Comparison of ENCODE assay signal across 8 mouse cellular contexts in the genomic region with DNA sequence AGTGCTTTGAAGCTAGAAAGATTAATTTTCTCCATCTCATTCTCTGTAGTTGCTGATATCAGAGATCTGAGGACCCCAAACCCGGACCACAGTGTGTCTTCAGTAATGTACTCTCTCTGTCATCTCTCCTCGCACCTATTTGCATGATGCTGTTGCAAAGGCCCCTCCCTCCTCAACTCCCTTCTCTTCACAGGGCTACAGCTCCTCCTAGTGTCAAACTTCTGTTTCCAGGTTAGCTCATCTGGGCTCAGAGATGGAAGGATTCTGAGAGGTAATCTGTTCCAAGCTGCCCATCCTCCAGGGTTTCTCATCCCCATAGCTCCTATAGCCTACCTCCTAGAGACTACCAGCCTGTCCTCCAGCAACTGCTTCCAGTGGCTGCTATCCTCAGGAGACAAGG. TPM values are rescaled to one million over a fixed set of nuclear protein-coding genes. Genes with fewer than 3 reads are reported as not detected.
DNase-seq lines count a peak whose midpoint lies in the region; ATAC-seq and TF ChIP-seq lines count a peak whose summit lies in the region.

No protein-coding gene starts in this region.

- peak; percentile 6 for DNase-seq in forebrain, postnatal 0 days
- peak; percentile 26 for DNase-seq in urinary bladder, postnatal 25 days (ENCODE audit: low spot score)
- no peak for DNase-seq in urinary bladder, postnatal 10 days (ENCODE audit: low spot score)
- DNase-seq in embryo, embryonic 11.5 days (ENCODE audit: low read depth, low spot score), result peak; percentile 32
- peak; percentile 14 to 42 for DNase-seq in left cerebral cortex, postnatal 10 days (ENCODE audit: extremely low spot score in 1 of 2, low spot score in 2 of 2)
- DNase-seq in thymus, postnatal 36 days, result peak; percentile 6 to 9
- no peak for DNase-seq in liver, embryonic 11.5 days (ENCODE audit: low spot score)

- intact Hi-C loops in left cerebral cortex, postnatal 10 days (cut with DNase I), result no loop called here

- no peaks in the 10 kb centered on the region for H3K4me1 ChIP-seq in forebrain, postnatal 0 days (ENCODE audit: insufficient read depth)
- no peaks in the 10 kb centered on the region for H3K4me1 ChIP-seq in forebrain, embryonic 16.5 days (replicated peaks; ENCODE audit: control insufficient read depth, insufficient read depth, low read length)
- H3K4me1 ChIP-seq in liver, embryonic 11.5 days (replicated peaks; ENCODE audit: control insufficient read depth, insufficient read depth, low read length), result no peaks in the 10 kb centered on the region

- peak; percentile 35 for TF ChIP-seq CTCF in forebrain, postnatal 0 days (IDR thresholded peaks at IDR 0.05; ENCODE audit: low read depth)

- no peaks in the 10 kb centered on the region for H3K9me3 ChIP-seq in forebrain, postnatal 0 days (ENCODE audit: low read length)
- H3K9me3 ChIP-seq in forebrain, embryonic 16.5 days (ENCODE audit: control insufficient read depth, low read length), result no peaks in the 10 kb centered on the region
- no peaks in the 10 kb centered on the region for H3K9me3 ChIP-seq in liver, embryonic 11.5 days (ENCODE audit: control insufficient read depth, low read length)

- H3K27ac ChIP-seq in forebrain, postnatal 0 days (ENCODE audit: low read depth, low read length), result no peak overlapping the region
- H3K27ac ChIP-seq in forebrain, embryonic 16.5 days (ENCODE audit: low read length), result no peak overlapping the region
- H3K27ac ChIP-seq in liver, embryonic 11.5 days (ENCODE audit: low read depth, low read length), result no peak overlapping the region

- ATAC-seq in forebrain, postnatal 0 days, result no peak
- ATAC-seq in forebrain, embryonic 16.5 days, result no peak
- ATAC-seq in liver, embryonic 11.5 days (replicated peaks; ENCODE audit: low FRiP score), result no peak

- no peaks in the 10 kb centered on the region for H3K27me3 ChIP-seq in forebrain, postnatal 0 days (ENCODE audit: insufficient read depth, low read length)
- no peaks in the 10 kb centered on the region for H3K27me3 ChIP-seq in forebrain, embryonic 16.5 days (replicated peaks; ENCODE audit: control insufficient read depth, insufficient read depth, low read length)
- no peaks in the 10 kb centered on the region for H3K27me3 ChIP-seq in liver, embryonic 11.5 days (replicated peaks; ENCODE audit: control insufficient read depth, insufficient read depth, low read length)

- H3K36me3 ChIP-seq in forebrain, postnatal 0 days (ENCODE audit: insufficient read depth), result no peaks in the 10 kb centered on the region
- no peaks in the 10 kb centered on the region for H3K36me3 ChIP-seq in forebrain, embryonic 16.5 days (ENCODE audit: control insufficient read depth, insufficient read depth)
- H3K36me3 ChIP-seq in liver, embryonic 11.5 days (ENCODE audit: control insufficient read depth, insufficient read depth, low read length), result no peaks in the 10 kb centered on the region

- H3K4me2 ChIP-seq in forebrain, postnatal 0 days (ENCODE audit: low read depth), result no peak overlapping the region
- no peak overlapping the region for H3K4me2 ChIP-seq in forebrain, embryonic 16.5 days (ENCODE audit: low read length)
- H3K4me2 ChIP-seq in liver, embryonic 11.5 days, result no peak overlapping the region

- 35% methylated on average over 2 of the region's 2 CpGs for WGBS in forebrain, postnatal 0 days
- WGBS in forebrain, embryonic 16.5 days, result 34% methylated on average over 2 of the region's 2 CpGs
- 25% methylated on average over 2 of the region's 2 CpGs for whole genome bisulfite sequencing in liver, embryonic 11.5 days

- no peak overlapping the region for H3K4me3 ChIP-seq in forebrain, postnatal 0 days (ENCODE audit: low read depth, low read length)
- H3K4me3 ChIP-seq in forebrain, embryonic 16.5 days (replicated peaks; ENCODE audit: low read length), result no peak overlapping the region
- no peak overlapping the region for H3K4me3 ChIP-seq in liver, embryonic 11.5 days (ENCODE audit: low read depth, low read length)

- H3K9ac ChIP-seq in forebrain, postnatal 0 days, result no peak overlapping the region
- H3K9ac ChIP-seq in forebrain, embryonic 16.5 days (replicated peaks; ENCODE audit: low read depth, low read length), result no peak overlapping the region
- H3K9ac ChIP-seq in liver, embryonic 11.5 days (ENCODE audit: low read depth, low read length), result no peak overlapping the region

RNA-seq across cellular contexts. Expression of a gene that starts 42.3 kb away (rescaled TPM):
- 0.48 and 0.62 TPM in 2 replicates for total RNA-seq in forebrain, postnatal 0 days (2014; rRNA removed)
- polyA plus RNA-seq in forebrain, postnatal 0 days (2015; fragmentation: Nextera tagmentation; extraction: Ambion mirVana), result 1.2 and 2.3 TPM in 2 replicates
- polyA plus RNA-seq in forebrain, embryonic 16.5 days (2015; fragmentation: Nextera tagmentation; extraction: Ambion mirVana), result 0.67 and 1.2 TPM in 2 replicates
- 1 to 10 TPM; 1.9 to 2.4 TPM for total RNA-seq in left cerebral cortex, postnatal 10 days (2021)
- 13.6 and 15.2 TPM in 2 replicates for polyA plus RNA-seq in liver, embryonic 11.5 days (2014; fragmentation: Nextera tagmentation; extraction: Ambion mirVana)

Comparison
In these comparisons a context has a peak if more than half of its experiments do, and no peak if none do; other contexts are left out.
1. DNase-seq: peak in forebrain, postnatal 0 days (single experiment), urinary bladder, postnatal 25 days (single experiment), embryo, embryonic 11.5 days (single experiment), left cerebral cortex, postnatal 10 days (2 of 2) and thymus, postnatal 36 days (2 of 2); none in urinary bladder, postnatal 10 days (single experiment) and liver, embryonic 11.5 days (single experiment).